Mouse (Mus musculus) retina, postnatal 7 days (tissue): ENCODE results near the gene Slc6a20b.
"Not testable (repeated sequence)": the region's sequence is repeated elsewhere in the genome, so short reads cannot be mapped to it uniquely, and the experiment has no call there.

Experiments used
- DNase-seq: peaks from one replicate; pipeline ENCODE4 v3.0.0-alpha.2; 2012; ENCODE audit warnings: low read depth, low spot score

Gene Slc6a20b

DNA sequence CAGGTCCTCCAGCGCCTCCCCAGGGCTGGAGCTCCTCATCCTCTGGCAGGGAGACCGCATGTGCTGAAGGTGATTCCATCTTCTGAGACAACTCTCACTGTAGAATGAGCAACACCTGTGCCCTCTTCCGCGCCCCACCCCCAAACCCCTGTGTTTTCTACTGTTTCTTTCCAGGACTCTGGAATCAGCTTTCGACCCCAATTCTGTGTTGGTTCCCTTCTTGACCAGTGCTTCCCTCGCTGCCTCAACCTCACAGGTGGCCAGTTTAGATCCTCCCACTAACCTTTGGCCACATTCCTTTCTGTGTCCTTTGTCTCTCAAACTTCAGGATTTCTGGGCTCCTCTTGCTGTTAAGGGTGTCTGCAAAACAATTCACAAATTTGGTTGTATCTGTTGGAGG is at the start of gene Slc6a20b:
TSS of gene Slc6a20b (minus strand) at position 285 of the 400 bp plus-strand sequence.
- DNase-seq: no peak

DNA sequence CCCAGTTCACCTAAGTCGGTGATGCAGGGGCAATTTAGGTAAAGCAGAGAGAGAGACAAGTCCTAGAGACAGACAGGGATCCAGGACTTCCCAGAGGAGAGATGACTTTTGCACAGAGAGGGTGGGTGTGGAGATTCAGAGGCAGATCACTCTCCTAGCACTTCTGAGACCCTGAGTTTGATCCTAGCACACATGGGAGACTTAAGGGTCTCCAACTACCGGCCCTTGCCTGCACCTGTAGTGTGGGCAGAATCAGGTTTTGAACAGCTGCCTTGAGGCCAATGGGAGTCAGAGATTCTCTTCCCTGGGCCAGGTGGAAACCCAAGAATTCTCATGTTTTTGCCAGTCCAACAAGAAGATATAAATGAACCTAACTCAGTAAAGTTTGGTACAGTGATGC is 46.8 kb upstream of the Slc6a20b start:
- no peak for DNase-seq

DNA sequence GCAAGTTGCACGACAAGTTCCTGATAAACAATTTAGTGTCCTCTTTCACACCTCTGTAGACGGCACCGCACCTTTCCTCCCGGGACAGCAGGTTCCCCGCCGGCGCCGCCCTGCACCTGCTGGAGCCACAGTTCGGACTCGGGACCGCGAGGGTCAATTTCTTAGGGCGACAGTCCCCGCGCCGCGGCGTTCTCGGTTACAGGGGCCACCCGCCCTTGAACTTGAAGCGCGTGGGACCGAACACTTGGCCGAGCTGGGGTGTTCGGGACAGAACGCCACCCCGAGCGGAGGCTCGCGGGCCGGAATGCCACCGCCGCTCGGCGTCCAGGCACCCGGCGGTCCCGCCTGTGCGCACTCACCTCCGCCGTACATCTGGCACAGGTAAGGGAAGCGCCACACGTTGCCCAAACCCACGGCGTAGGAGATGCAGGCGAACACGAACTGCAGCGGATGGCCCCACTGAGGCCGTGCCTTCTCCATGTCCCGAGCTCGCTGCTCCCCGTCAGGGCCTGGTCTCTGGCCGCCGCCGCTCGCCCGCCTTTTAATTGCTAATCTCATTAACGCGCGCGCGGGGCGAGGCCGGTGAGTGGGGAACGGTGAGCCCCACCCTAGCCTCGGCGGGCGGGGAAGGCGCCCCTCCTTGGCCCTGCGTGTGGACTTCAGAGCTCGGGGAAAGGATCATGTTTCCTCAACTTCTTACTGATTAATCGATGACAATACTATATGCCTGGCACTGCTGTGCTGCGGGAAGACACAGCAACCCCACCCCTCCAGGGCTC is 46.2 kb upstream of the Slc6a20b start, which contains the start of the genes Ccr9 and Slc6a20a:
TSS of gene Ccr9 (plus strand) at position 113 of the 779 bp plus-strand sequence.
TSS of gene Slc6a20a (minus strand) at position 559 of the 779 bp plus-strand sequence.
- peak; percentile 16 for DNase-seq

DNA sequence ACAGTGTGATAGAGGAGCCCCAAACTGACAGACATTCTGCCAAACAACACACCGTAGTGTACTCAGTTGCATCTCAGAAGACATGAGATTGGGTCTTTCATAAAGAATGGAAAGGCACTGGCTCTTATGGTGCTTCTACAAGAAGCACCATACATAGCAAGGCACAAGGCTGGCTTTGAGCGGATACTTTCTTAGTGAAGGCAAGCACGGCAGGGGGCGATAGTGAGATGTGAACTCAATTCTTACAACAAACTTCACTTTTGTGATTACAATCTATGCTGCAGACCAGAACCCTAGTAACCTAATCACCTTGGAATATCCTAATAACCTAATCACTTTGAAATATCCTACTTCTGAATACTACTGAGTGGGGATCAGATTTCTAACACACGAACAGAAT is 33.3 kb upstream of the Slc6a20b start:
- peak; percentile 6 for DNase-seq

DNA sequence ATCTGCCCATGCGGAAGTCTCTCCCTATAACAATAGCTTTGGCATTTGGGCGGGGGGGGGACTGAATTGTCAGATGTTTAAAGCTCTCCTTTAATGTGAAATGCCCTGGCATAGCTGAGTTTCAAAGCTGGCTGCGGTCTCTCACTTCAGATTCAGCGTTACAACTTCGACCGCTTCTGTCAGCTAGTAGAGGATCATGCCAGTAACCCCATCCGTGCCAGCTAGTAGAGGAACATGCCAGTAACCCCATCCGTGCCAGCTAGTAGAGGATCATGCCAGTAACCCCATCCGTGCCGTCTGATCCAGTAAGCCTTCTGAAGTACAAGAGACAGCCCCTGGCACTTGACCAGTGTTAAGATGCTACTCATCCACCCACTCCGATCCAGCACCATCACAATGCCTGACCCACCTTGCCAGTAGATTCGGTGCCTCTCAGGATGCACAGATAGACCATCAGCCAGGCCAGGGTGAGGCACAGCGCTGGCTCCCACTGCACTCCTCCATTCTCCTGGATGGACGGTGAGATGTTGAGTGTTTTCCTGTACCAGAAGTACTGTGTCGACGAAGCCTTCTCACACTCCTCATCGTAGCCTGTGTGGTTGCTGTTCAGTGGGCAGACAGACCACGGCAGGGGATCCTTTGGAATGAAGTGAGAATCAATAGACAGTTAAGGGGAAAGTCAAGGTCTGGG is 27.8 kb upstream of the Slc6a20b start:
- not testable (repeated sequence) for DNase-seq

DNA sequence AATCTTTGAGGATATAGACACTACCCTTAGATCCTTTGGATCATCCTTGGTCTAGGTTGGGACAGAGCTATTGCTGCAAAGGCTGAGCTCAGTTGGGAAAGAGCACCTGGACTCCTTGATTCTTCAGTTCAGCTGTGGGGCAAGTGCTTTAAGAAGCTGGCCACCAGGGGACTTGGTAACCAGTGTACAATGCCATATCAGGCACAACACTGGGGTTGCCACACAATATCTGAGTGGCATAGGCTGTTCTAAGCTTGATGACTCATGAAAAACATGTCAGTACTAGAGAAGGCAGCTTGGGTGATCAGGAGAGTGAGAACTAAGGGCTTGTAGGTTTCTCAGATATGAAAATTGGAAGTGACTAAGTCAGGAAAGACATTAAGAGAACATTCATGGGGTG is 26.6 kb upstream of the Slc6a20b start:
- no peak for DNase-seq

DNA sequence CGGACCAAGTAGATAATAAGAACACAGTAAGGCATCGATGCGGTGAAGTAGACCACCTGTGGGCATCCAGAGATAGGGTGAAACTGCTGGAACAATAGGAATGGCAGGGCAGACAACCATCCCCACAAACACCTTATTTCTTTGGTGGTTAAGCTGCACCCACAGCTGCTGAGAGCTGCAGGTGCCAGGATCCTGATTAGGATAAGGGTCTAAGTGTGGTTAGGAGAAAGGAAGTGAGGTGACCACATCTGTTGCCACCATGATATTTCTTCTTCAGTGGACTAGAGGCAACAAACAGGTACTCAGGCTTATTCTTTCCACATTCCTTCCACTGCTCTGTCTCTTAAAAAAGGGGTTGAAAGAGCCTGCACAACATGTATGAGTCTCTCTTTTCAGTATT is 25.1 kb upstream of the Slc6a20b start:
- no peak for DNase-seq

DNA sequence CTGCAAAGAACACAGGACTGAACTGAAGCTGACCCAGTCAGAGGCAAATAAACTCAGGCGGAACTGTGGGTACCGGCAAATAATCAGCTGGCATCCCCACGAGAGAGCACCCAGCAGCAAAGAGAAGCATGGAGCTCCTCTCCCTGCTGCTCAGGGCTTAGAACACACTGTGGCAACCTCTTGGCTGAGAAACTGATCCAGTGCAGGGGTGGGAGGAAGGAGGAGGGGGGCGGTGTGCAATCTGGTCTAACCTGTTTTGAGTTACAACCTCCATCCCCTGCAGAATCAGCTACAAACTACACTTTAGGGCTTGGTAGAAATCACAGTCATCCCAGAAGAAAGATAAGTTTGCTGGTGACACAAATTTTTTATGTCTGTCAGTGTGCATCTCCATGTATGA is 19.0 kb upstream of the Slc6a20b start:
- no peak for DNase-seq

DNA sequence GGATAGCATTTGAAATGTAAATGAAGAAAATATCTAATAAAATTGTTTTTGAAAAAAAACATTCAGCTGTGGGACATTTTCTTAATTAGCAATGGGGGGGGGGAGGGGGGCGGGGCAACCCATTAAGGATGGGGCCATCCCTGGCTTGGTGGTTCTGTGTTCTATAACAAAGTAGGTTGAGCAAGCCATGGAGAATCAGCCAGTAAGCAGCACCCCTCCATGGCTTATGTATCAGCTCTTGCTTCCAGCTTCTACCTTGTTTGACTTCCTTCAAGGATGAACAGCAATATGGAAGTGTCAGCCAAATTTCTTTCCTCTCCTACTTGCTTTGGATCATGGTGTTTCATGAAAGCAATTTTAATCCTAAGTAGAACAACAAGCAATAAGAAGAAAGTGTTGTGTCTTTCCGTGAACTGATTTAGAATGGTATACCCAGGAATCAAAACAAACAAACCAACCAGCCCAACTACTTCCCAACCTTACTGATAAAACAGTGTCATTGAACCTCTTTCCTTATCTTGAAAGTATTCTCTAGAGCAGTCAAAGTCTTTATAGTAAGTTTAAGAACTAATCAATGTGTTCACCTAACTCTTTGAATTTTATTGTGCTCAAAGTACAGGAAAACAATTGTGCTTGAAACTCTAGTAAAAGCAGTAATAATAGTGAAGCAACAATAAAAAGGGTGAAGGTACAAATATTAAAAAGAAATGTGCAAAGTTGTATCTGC is 17.6 kb upstream of the Slc6a20b start:
- DNase-seq: no peak

DNA sequence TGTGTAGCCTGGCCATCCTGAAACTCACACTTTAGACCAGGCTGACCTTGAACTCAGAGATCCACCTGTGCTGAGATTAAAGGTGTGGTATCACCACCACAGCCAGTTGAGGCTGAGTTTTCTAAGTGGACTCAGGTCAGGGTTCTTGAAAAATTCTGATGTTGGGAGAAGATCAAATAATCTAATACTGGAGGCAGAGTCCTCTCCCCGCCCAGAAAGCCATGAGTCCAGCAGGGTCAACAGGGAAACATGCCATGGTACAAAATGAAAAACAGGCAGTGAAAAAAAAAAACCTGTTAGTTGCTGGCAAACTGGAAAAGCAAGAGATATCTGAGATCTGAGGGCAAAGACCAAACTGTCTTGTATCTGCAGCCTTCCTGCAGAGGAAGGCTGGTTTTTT is 7.7 kb upstream of the Slc6a20b start:
- DNase-seq: no peak

DNA sequence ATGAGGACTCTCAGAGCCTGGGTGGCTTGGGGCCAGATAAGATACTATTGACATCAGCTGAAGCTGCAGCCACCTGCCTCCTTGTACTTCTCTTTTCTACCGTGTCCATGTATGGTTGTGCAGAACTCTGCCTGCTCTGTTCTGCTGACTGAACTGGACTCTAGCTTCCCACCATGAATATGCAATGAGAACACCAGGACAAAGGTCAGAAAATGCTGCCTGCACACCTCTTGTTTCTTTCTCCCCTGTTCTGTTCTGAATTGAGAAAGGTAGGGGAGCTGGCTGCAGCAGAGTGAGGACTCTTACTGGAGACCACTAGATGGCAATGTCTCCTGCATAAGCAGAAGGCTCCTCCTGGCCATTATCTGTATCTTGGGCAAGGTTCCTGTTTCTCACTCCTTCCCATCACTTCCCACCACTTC is 6.3 kb upstream of the Slc6a20b start:
- DNase-seq: peak; percentile 6

DNA sequence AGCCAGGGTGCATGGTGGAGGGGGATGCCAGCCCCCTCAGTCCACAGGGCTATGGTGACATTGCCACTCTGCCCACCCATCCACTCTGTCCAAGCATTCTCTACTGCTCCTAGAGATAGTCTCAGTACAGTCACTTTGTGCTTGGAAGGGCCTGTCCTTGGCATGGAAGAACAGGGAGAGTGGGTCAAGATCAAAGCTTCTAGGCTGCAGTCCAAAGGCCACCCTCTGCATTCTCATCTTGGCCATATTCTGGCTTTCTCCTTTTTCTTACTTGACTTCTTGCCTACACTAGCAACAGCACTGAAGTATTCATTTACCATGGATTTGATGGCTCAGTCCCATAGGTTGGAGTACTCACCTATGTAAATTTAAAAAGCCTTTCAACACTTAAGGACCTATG is 5.9 kb upstream of the Slc6a20b start:
- DNase-seq: no peak

DNA sequence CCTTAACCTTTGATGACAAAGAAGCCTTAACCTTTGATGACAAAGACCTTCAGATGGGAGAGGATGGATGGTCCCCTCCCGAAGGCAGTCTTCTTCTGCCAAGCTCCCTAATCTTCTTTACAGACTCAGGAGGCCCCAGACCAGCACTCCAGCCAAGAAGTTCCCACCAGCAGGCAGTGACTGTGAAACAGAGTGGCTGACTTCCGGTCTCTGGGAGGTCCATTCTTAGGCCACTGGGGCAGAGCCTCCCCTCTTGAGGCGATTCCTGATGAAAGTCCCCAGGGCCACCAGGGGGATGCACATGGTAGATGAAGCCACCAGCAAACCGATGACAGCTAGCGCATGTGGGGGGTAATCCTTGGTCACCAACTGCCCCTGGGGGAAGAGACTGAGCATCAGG is 4.4 kb upstream of the Slc6a20b start:
- DNase-seq: no peak

DNA sequence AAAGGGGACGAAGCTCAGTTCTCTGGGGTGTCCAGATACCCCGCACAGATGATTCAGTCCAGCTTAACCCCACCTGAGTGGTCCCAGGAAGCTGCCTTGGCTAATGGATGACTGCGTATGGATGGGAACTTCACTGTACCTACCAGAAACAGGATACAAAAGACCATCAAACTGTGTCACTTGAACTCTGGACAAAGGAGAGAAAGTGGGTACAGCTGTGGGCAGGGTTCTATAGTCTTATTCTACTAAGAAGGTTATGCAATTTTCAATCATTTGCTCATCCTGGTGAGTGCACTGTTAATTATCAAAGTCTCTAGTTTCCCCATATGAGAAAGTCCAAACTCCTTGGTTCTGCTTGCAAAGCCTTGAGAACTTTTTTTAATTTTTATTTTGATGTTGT is 628 bp upstream of the Slc6a20b start:
- no peak for DNase-seq

DNA sequence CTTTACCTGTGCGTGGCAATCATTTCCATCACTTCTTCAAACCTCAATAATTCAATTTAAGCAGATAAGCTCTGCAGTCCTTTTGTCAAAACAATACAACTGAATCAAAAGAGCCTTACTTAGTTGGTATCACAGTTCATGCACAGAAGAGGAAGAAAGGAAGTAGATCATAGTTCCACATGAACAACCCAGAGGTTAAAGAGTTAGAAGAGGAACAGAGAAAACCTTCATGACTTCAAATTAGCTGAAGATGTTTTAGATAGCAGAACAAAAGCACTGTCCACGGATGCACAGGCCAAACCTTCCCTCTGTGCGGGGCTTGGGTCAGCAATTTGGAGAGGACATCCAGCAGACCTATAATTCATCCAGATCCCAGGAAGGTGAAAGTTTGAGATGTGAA is 699 bp downstream of the Slc6a20b start:
- no peak for DNase-seq

DNA sequence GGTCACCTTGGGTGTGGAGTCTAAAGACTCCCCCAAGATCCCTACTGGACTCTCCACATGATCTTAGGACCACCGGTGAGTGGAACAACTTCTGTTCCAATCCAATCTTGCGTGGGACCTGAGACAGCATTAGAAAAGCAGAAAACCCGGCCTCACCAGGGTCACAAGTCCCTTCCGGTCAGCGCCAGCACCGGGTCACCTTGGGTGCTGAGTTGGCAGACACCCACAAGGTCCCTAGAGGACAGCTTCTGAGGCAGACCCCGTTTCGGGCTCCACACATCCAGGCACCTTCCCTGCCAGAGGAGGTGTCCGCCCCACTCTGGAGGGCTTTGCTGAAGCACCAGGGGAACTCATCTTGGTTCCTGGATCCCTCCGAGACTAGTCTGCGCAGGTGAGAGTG is 6.5 kb downstream of the Slc6a20b start:
- DNase-seq: no peak

DNA sequence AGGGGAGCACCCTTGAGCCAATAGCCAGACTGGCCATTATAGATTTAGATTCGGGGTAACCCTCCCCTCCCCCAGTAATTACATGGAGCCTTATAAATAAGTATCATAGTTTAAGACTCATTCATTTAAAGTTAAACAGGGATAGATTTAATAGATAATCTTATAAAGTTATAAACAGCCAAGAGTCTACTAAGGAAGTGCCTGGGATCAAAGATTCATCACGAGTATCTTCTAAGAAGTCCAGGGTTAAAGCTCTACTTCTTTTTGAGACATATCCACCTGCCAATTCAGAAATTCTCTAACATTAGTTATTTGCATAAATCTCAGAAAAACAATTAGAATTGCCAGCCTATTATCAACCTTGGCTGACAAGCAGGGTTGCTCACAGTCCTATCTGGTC is 7.6 kb downstream of the Slc6a20b start:
- no peak for DNase-seq

DNA sequence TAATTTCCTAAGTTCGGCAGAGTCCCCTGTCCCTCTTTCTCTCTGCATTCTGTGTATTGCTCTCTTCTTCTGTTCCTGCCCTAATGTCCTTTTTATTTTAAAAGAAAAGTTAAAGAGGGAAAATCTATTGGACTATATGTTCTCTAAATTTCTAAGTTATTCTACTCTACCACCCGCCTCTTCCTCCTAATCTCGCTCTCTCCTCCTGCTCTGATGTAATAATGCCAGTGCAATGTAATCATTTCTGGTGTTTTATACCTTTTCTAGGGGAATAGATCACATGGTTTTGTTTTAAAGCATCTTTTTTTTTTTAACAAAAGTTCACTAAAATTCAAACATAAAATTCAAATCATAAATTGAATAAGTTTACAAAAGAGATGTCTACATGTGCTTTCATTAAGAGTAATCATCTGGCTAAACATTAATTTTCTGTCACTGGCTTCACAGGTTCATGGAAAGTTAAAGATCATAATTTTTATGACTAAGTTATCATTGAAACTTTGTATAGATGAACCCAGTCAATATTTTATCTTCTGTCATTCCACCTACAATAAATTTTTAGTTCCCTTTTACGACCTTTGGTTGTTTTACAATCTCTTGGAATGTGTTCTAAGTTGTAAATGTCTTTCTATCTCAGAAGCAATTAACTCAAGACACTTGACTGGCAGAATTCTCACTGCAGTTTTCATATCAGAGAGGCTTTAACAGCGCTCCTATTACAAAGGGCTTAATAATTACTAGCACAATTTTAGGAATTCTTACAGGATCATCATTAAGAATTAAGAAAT is 11.9 kb downstream of the Slc6a20b start:
- no peak for DNase-seq

DNA sequence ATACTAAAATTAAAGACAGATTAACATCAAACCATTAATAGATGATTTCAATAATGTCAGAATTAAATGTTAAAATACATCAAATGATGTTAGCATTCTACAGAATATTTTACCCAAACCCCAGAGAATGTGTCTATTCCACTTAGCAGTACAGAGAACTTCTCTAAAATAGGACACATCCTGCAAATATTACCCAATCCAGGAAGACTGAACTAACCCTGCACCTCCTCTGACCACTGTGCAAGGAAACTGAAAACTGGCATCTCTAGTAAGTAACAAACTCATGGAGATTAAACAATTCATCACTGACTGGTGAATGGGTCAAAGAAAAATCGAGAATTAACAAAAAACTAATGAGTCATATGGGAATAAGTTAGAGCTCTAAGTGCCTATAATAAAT is 30.8 kb downstream of the Slc6a20b start:
- no peak for DNase-seq

DNA sequence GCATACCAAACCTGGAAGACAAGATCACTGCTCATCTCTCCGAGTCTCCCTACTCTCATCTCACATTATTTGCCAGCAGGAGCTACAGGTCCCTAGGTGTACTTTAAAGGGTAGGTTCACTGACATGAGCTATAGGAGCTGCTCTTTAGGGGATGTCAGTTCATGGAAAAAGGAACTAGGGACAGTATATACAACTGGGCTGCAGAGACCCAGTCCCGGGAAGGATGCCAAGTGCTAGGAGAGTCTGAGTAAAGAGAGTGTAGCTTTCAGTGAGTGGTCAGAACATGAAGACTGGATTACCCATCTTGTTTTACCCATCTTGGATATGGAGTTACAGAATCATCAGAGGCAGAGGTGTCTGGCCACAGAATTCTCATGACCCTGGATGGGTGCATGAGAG is 35.0 kb downstream of the Slc6a20b start:
- DNase-seq: no peak

DNA sequence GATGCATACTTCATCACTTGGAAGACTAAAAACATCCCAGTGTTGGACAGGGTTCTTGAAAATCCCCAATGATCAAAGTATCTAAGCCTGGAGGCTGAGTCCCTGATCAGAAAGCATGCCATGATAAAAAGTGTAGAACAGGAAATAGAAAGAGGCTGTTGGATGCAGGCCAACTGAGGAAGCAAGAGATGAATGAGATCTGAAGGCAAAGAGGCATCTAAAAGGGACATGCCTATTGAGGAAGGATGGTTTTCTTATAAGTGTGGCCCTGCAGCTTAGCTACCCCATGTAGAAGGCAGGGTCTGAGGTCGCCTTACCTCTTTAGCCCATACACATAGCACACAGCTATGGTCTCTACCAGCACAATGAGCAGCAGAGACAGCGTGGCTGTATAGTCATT is 35.5 kb downstream of the Slc6a20b start:
- no peak for DNase-seq

DNA sequence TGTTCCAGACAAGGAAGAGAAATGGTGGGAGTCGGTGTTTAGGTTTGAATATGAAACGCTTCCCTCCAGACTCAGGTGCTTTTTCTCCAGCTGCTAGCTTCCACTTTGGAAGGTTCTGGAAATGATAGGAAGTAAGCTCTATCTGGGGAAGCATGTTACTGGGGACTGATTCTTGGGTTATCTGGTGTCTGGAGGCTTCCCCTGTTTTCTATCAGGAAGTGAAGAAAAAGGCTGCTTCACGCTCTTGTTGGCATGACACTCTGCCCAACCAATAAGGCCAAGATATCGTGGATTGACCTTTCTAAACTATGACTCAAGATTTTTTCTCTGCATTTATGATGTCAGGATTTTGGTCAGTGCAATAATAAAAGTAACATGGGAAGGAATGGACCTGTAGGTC is 37.2 kb downstream of the Slc6a20b start:
- no peak for DNase-seq
